Mouse (Mus musculus) embryo, embryonic 9.5 days (tissue): ENCODE measurements at regions not wholly inside any gene's neighbourhood (a gene's known extent, or its start where the extent isn't known, plus 50 kb on each side); places are given as distances from the start of the nearest gene placed in this dataset.
A peak's percentile ranks its signal among the peaks of the same experiment; 100 is the strongest.

Experiments
- DNase-seq: peaks from one replicate; pipeline ENCODE4 v3.0.0-alpha.2; 2017; ENCODE audit errors: extremely low spot score

DNA sequence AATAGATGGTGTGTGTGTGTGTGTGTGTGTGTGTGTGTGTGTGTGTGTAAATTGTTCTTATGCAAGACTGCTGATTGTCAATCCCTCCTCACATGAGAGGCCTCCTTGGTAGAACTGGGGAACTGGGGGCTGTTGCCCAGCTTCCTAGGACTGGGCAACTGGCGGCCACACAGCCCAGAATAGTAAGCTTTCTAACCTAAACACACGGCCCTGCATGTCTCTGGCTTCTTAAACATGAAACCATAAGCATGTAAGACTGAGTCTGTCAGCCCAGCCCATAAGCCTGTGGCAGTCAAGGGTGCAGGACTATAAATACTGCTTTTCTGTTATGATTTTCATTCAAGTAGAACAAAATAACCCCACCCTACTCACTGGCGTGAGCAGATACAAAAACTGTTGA, 60.7 kb downstream of the Ifng start:
- DNase-seq = no peak

DNA sequence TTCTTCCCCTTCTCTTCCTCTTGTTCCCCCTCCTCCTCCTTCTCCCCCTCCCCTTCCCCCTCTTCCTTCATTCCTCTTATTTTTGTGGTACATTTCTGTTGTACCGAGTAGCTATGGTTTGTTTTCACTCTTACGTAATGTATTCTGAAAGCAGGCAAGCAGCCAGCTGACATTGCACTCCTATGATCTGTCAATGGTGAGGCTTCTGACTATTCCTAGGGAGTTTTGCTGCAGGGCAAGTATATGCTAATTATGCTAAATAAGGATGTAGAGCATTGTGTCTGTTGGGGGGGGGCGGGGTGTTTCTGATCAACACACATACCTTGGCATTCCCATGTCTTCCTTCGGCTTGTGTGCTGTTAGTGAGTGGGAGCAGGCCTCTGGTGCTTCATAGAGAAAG, 64.0 kb downstream of the Ifng start:
- DNase-seq = no peak

DNA sequence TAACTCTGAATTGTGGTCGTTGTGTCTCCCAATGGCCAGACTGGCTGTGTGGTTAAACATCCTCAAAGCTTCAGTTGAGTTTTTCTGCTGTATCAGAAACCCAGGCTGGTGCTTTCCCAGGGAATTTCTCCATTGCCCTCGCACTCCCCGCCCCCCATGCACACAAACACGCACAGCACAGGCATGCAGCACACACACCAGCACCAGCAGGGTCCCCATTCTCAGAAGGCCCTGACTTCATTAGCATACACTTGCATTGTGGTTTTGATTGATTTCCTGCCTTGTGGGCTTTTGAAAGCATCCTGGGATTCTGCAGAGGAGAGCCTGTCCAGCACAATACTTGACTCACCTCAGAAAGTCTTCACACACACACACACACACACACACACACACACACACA, 65.3 kb downstream of the Ifng start:
- DNase-seq = peak; percentile 5

DNA sequence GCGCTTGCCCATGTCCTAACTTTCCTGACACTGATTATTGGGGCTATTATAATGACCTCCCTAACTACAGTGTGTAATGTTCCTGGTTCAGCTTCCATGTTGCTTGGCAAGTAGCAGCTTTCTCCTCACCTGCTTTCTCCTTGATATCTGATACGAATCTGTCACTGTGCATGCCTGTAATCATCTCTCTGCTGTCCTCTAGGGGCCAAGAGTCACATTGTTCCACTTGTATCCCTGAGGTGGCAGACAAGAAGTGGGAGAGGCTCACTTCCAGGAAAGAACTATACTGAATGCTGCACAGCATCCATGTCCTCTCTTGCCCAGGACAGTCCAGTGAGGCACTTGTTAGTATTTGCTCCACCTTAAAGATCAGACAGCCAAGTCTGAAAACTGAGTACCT, 66.8 kb downstream of the Ifng start:
- peak; percentile 18 for DNase-seq

DNA sequence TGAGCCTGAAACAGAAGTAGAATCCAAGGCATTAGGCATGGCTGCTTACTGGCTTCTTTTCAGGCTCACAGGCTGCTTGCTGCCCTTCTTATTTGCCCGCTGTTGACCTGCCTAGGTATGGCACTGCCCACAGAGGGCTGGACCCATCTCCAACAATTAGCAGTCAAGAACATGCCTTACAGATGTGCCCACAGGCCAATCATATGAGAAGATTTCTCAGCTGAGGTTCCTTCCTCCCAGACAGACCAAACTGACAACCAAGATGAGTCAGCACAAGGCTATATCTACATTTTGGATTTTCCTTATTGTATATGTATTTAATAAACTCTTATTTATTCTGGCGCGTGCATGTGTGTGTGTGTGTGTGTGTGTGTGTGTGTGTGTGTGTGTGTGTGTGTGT, 76.0 kb downstream of the Ifng start:
- DNase-seq = no peak

DNA sequence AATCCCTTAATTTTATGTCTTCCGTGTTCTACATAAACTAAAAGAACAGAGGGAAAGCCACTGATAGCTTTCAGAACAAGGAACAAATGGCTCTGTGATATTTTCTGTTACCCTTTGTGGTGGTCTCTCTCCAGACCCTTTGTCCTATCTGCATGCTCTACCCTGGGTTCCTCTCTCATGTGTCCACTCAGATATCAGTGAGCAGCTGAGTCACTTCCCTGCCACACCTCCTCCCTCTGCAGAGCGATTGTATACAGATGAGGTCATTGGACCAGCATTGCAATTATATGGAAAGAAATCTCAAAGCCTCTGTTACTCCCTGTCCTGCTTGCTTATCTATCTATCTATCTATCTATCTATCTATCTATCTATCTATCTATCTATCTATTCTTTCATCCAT, 77.1 kb downstream of the Ifng start:
- no peak for DNase-seq

DNA sequence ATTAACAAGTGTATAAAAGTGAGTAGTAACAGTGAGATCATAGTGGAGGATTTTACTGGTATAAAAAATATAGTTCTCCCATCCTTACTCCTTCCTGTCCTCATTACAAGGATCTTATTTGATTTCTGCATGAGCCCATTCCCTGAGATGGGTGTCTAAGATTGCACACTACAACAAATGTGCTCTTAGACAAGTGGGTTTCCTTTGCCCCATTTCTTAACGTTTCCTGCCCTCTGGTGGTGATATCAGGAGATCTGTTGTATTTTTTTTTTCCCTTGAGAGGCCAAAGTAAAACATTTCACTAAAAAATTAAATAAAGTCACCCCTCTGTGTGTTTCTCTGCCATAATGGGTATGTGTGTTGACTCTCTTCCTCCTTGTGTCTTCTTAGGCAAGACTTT, 105.1 kb downstream of the Ifng start:
- DNase-seq = peak; percentile 5

DNA sequence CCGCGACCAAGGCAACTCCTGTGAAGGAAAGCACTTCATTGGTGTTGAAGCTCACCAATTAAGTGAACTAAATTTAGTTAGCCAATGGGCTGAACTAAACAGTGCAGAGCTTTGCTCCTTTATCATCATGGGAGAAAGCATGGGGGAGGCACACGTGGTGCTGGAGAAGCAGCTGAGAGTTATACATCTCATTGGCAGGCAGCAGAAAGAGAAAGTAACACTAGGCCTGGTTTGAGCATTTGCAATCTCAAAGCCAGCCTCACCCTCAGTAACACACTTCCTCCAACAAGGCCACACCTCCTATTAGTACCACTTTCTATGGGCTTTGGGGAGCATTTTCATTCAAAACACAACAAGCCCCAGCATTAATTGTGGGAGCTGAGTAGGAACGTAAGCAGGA, 109.4 kb downstream of the Ifng start:
- no peak for DNase-seq

DNA sequence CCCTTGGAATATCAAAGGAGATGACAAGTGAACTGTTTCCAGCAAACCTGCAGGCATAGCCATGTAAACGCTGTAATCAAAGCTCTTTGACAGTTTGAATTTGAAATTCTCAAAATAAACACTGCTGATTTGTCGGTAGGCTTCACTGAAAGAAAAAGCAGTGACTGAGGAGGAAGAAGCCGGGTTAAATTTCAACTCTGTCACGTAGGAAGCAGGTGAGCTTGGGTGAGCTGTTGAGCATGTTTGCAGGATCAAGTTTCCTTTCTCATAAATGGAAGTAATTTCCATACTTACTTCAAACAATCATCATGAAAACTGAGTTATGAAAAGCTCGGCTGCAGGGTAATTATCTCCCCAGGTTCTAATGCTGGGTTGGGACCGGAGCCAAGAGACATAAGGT, 118.0 kb downstream of the Ifng start:
- DNase-seq = no peak

DNA sequence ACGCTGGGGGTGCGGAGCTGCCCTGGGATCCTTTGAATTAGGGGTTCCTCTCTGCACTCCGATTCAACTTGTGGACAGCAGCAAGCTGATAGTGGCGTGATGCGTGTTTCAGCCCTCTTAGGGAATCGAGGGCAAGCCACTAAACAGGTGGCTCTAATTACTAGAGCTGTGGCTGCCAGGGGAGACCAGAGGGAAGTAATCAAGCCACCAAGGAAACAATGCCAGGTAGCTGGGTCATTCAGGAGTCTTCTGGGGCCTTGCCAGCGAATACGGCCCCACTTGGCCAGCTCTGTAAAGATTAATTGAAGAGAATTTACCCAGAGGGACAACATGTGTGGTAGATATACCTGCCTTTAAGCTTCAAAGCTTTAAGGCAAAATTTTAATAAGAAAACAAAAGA, 123.2 kb downstream of the Ifng start:
- no peak for DNase-seq

DNA sequence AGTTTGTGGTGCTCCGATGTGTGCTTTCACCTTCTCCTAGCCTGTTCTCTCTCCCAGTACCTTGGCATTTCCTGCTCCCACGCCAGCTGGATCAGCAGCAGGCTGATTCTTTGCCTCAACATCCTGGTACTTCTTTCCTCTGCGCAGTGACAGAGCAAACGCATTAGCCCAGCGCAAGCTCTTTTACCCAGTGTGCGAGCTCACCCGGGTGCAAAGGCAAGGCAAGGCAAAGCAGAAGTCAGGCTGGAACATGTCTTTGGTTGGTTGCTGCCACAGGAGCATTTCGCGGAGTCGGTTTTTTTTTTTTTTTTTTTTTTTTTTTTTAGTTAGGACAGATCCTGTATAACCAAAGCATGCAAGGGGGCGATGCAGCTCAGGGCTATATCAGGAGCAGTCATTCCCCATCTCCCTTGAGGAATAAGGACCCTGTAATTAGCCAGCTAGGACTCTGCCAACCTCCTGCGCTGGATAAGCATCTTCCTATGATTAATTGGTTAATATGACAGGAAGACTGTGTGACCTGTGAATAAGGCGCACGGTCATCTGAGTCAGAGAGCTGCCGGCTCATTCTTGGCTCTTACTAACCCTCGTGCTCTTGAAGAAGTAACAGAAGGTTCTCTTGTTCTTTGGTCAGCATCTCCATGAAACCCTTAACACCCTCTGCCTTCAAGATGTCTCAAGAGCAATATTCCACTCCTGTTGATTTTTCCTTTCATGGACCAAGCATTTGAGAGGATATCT, 123.9 kb downstream of the Ifng start:
- no peak for DNase-seq

DNA sequence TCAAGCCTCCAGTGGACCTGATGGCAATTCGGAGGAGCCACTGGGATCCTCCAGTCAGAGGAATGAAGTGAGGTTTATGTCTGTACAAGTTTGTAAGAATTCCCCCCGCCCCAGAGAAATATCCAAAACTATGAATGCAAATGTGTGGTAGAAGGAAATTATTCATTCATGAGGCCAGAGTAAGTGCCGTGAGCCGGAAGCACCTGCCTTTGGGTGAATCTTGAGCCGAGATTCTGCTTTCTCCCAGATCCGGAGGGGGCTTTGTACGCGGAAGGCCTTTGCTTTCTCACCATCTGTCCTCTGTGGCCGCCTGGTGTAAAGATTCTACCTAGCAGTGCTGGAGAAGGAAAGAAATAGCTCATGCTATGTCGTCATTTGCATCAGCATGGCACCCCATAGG, 127.8 kb downstream of the Ifng start:
- no peak for DNase-seq

DNA sequence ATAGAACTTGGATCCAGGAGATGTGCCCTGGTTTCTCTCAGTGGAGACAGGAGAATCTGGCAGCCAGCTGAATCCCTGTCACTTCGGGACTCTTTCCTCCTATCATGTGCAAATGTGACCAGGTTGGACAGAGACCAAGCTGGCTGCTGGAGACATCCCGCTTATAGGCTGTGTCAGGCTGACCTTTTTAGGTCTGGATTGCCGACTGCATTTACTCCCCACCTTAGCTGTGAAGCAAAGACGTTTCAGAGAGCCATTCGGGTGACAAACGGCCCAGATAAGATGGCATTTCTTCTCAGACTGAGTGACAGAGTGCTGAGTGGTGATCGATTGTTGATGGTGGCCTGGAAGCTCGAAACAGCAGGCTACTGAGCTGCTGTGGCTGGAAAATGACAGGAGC, 128.6 kb downstream of the Ifng start:
- no peak for DNase-seq

DNA sequence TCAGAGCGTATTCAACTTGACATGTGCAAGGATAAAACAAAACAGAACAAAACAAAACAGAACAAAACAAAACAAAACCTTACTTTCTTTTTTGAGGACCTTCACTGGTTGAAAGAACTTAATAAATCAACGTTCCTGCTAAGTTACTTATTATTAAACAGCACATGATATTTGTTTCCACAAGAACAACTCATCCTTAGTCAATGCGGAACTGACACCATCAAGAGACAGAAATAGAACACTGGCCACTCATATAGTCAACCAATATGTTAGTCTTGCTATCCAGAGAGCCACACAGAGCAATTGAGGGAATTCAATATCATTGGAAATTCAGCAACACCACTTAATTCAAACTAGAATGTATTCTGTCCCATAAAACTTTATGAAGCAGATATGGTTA, 132.4 kb downstream of the Ifng start:
- DNase-seq = no peak

DNA sequence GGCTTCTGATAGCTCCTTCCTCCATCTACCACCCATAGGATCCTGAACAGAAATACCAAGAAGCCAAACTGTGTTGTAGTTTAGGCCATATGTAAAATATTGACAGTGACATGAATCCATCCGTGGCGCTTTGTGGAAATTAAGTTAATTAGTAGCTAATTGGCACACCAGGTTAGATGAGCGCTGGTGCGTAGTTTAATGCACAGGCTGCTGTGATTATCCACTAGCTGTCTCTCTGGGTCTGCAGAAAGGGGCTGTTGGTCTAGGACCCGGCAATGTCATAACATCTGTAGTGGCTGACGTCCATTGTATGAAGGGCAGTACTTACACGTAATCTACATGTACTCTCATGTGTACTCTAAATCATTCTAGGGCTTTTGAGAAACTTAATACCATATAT, 134.7 kb downstream of the Ifng start:
- no peak for DNase-seq

DNA sequence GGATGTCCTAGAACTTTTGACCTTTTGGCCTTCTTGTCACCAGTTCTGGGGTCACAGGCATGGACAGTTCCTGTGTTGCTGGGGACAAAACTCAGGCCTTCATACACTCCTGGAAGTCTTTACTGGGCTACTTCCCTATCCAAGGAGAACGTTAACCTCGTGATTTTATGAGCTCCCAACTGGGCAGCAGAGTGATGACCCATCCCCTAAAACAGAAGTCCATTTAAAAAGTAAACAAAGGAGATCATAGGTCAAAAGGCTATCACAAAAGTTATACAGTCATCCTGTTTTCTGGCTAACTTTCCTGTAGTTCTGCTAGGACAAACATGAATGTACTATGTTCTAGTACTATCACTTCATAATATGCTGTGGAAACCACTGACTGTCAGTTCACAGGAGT, 140.5 kb downstream of the Ifng start:
- DNase-seq = no peak

DNA sequence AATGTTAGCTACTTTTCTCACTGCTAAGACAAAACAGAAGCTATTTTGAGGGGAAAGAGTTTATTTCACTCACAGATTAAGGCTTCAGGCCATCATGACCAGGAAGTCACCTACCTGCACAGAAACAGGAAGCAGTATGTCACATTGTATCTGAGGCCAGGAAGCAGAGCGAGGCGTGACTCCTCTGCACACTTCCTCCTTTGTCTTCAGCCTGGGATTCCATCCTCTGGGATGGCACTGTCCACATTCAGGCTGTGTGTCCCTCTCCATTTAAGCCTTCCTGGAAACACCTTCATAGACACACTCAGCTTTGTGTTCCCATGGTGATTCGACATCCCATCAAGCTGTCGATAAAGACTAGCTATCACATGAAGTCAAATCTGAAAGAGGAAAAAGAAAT, 145.0 kb downstream of the Ifng start:
- DNase-seq = no peak

DNA sequence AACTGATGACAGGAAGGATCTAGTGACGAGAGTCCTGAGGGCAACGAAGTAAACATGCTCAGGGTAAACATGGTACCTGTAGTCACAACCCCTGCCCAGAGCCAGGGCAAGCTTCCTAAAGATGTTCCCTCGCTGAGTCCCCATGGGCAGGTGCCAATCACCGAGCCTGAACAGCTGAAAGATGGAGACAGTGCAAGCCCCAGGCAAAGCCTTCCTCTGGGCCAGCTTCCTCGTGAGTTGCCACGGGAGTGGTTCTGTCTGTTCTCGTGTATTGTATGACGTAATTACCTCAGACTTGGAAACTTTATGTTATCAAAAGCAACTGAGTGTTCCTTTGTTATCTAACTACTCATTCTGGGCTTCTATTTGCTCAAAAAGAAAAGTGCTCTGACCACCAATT, 147.4 kb downstream of the Ifng start:
- no peak for DNase-seq

DNA sequence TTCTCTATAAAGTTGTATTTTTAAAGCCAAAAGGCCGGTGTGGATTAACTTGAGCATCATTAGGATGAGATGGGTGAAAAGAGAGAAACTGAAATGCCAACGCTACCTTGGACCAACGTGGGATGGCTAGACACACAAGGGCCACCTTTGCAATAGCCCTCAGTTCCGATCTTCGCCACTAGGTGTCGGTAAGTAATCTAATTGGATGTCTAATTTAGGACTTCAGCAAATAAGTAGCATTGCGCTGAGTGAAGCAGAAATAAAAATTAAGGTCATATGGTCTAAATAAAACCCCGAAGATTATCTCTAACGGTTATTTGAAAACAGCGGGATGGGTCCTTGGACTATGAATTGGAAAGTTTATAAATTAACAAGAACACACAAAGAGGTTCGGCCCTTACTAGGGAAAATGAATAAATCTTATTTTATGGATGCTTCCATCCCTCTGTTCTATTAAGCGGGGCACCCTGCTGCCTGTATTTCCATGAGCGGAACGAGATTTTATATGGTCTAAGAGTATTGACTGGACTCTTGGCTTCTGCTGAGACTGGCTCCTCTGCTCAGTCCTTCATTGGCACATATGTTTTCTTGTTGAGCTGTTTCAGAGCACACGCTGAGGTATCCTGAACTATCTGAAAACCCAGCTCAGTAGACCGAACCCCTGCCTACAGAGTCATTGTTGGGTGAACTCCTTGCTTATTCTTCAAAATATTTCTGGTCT, 152.0 kb downstream of the Ifng start:
- DNase-seq = peak; percentile 74

DNA sequence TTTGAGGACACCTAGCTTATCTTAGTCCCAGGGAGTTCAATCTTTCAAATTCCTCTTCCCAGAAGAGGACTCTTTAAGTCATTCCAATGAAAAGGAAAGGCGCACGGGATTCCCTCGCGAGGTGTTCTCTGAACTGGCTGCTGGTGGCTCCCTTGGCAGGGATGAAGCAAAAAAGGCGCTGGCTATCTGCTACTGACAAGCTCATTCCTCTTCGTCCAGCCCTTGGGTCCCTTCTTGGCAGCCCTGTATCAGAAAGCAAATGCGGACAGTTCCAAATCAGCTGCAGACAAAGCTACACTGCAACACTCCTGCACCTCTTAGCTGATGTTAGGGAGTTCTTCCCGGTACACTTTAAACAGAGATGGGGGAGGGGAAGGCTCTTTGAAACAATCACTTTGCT, 155.4 kb downstream of the Ifng start:
- DNase-seq = no peak

DNA sequence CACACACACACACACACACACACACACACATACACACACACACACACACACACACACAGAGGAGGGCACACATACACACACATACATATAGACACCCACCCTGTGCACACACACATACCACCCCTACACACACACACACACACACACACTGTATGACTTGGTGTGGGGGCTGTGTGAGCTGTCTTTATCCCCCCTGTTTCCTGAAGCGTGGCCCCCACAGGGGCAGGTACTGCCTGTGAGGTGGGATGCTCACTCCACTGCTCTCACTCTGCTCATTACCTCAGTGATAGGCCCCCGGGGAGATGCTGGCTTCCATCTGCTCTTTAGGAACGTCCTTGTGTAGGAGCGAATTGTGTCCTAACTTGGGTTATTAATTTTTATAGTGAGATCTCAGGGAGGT, 157.7 kb downstream of the Ifng start:
- no peak for DNase-seq

DNA sequence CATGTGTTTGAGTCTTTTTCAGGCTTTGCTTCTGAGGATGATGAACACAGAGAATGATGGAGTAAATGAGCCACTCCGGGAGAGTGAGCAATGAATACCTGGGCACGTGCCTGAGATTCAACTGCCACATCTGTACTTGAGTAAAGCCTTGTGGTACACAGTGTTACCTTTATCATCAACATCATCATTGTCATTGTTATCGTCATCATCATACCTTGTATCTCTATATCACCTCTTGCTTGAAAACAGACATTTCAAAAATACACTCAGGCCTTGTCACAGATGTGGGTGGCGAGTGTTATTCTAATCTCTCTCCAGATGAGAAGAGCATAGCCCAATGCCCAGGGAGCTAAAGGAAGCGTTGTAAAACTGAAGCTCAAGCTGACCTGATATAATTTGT, 158.4 kb downstream of the Ifng start:
- no peak for DNase-seq

DNA sequence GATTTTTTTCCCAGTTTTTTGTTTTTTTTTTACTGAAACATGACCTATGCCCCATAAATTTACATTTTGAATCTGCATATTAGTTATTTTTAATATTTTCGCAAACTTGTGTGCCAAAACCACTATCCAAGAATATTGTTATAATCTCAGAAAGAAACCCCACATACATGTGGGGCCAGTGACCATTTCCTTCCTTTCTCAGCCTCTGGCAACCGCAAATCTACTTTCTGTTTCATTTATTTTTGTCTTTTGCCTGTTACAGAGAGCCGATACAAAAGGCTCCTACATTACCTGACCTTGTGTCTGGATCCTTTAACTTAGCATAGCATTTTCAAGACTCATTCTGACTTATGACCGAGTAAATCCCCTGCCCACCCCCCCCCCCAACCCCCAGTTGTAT, 158.8 kb downstream of the Ifng start:
- no peak for DNase-seq

DNA sequence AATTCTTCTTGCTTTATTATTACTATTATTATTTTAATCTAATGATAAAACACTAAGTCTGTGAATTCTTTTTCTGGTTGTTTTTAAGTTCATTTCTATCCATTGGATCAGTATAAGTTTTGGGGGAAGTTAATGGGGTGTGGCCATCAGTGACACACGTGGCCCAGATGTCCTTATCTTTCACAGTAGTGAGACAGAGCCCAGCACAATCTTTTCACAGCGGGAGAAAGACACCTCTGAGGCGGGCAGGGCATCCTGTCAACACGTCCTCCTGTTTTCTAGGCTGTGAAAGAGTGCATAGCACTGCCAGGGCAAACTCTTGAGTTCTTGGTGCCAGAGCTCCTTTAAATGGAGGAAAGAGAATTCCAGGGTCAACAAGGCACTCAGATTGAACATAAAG, 162.1 kb downstream of the Ifng start:
- no peak for DNase-seq
